Mouse (Mus musculus) MEL (cell line): ENCODE measurements at regions not wholly inside any gene's neighbourhood (a gene's known extent, or its start where the extent isn't known, plus 50 kb on each side); places are given as distances from the start of the nearest gene placed in this dataset.
A peak's percentile ranks its signal among the peaks of the same experiment; 100 is the strongest.

Experiments
- DNase-seq: peaks from one replicate; pipeline ENCODE4 v3.0.0; 2011; ENCODE audit warnings: low read depth, low spot score
- H3K27ac ChIP-seq: 2 replicates; pipeline ENCODE4 v1.5.1; 2012; ENCODE audit warnings: low read depth, mild to moderate bottlenecking, control low read depth, low read length, moderate library complexity; ENCODE audit not compliant: control insufficient read depth
- H3K27me3 ChIP-seq, 2 experiments: fragments of 150-350 bp in 1 of 2; sonication (generic) in 1 of 2; 2 replicates each; pipeline ENCODE4 v1.6.1; 2012; ENCODE audit warnings: low read length in 2 of 2, mild to moderate bottlenecking in 2 of 2, improper control_type of control experiment in 1 of 2, moderate library complexity in 1 of 2; ENCODE audit not compliant: insufficient read depth in 2 of 2, control insufficient read depth in 1 of 2
- H3K36me3 ChIP-seq, 2 experiments: 2 replicates each; pipeline ENCODE4 v1.6.1; 2012 to 2014; ENCODE audit warnings: low read length in 2 of 2, improper control_type of control experiment in 1 of 2, inconsistent platforms in 1 of 2, mild to moderate bottlenecking in 1 of 2; ENCODE audit not compliant: insufficient read depth in 2 of 2, control insufficient read depth in 1 of 2
- H3K4me1 ChIP-seq, 2 experiments: fragments of 150-350 bp in 1 of 2; sonication (generic) in 1 of 2; 2 replicates each; pipeline ENCODE4 v1.6.1; 2012; ENCODE audit warnings: low read length in 2 of 2, improper control_type of control experiment in 1 of 2, mild to moderate bottlenecking in 1 of 2; ENCODE audit not compliant: insufficient read depth in 2 of 2, control insufficient read depth in 1 of 2
- H3K4me3 ChIP-seq, 2 experiments: fragments of 150-350 bp in 1 of 2; sonication (generic) in 1 of 2; 2 replicates each; pipeline ENCODE4 v1.5.1; 2012; ENCODE audit warnings: low read depth in 2 of 2, low read length in 2 of 2, mild to moderate bottlenecking in 2 of 2, moderate library complexity in 2 of 2, control low read depth in 1 of 2, improper control_type of control experiment in 1 of 2; ENCODE audit not compliant: control insufficient read depth in 1 of 2, insufficient read depth in 1 of 2
- H3K79me2 ChIP-seq: 2 replicates; pipeline ENCODE4 v1.6.1; 2012; ENCODE audit warnings: mild to moderate bottlenecking, low read length, moderate library complexity; ENCODE audit not compliant: control insufficient read depth, poor library complexity, insufficient read depth
- H3K9ac ChIP-seq: 2 replicates; pipeline ENCODE4 v1.6.1; 2012; ENCODE audit warnings: low read depth, mild to moderate bottlenecking, control low read depth, low read length, moderate library complexity; ENCODE audit not compliant: control insufficient read depth, poor library complexity, severe bottlenecking
- H3K9me3 ChIP-seq: fragments of 150-350 bp; sonication (generic); replicated peaks from 2 replicates; pipeline ENCODE4 v1.6.1; 2012; ENCODE audit warnings: mild to moderate bottlenecking, low read length, improper control_type of control experiment, moderate library complexity; ENCODE audit not compliant: insufficient read depth
- CHD1 ChIP-seq: IDR thresholded peaks from 2 replicates; pipeline ENCODE4 v1.6.1; 2012; ENCODE audit warnings: low read depth, mild to moderate bottlenecking, inconsistent platforms, low read length, improper control_type of control experiment
- CHD2 ChIP-seq: IDR thresholded peaks from 2 replicates; pipeline ENCODE4 v1.6.1; 2011; ENCODE audit warnings: low read length, improper control_type of control experiment
- CTCF ChIP-seq, 3 experiments: IDR thresholded peaks in 2 of 3; conservative IDR thresholded peaks in 1 of 3; 2 replicates each; pipeline ENCODE4 v1.5.1; 2011 to 2012; ENCODE audit warnings: low read length in 3 of 3, low read depth in 2 of 3, mild to moderate bottlenecking in 2 of 3, improper control_type of control experiment in 1 of 3, inconsistent platforms in 1 of 3, mixed read lengths in 1 of 3, moderate library complexity in 1 of 3; ENCODE audit not compliant: control insufficient read depth in 1 of 3, insufficient read depth in 1 of 3, poor library complexity in 1 of 3, severe bottlenecking in 1 of 3
- E2F4 ChIP-seq: IDR thresholded peaks from 2 replicates; pipeline ENCODE4 v1.6.1; 2011; ENCODE audit warnings: low read depth, low read length, improper control_type of control experiment, borderline replicate concordance
- EP300 ChIP-seq, 2 experiments: IDR thresholded peaks; 2 replicates each; pipeline ENCODE4 v1.6.1; 2011; ENCODE audit warnings: improper control_type of control experiment in 2 of 2, low read length in 2 of 2, low read depth in 1 of 2, mild to moderate bottlenecking in 1 of 2
- GATA1 ChIP-seq: IDR thresholded peaks from 2 replicates; pipeline ENCODE4 v1.6.1; 2011; ENCODE audit warnings: low read depth, low read length, improper control_type of control experiment
- MAZ ChIP-seq: IDR thresholded peaks from 2 replicates; pipeline ENCODE4 v1.6.1; 2012; ENCODE audit warnings: low read depth, mild to moderate bottlenecking, inconsistent platforms, low read length, improper control_type of control experiment
- MXI1 ChIP-seq: IDR thresholded peaks from 2 replicates; pipeline ENCODE4 v1.6.1; 2011; ENCODE audit warnings: mild to moderate bottlenecking, low read depth, low read length, improper control_type of control experiment
- POLR2A ChIP-seq, 2 experiments: IDR thresholded peaks; 2 replicates each; pipeline ENCODE4 v1.6.1; 2011 to 2012; ENCODE audit warnings: low read length in 2 of 2, mild to moderate bottlenecking in 2 of 2, control low read depth in 1 of 2, improper control_type of control experiment in 1 of 2, low read depth in 1 of 2, moderate library complexity in 1 of 2; ENCODE audit not compliant: control insufficient read depth in 1 of 2, insufficient read depth in 1 of 2, poor library complexity in 1 of 2
- POLR2AphosphoS2 ChIP-seq: IDR thresholded peaks from 2 replicates; pipeline ENCODE4 v1.6.1; 2011; ENCODE audit warnings: low read length, improper control_type of control experiment
- POLR2AphosphoS5 ChIP-seq: IDR thresholded peaks from 2 replicates; pipeline ENCODE4 v1.6.1; 2012; ENCODE audit warnings: low read depth, borderline replicate concordance, mild to moderate bottlenecking, inconsistent platforms, low read length, moderate library complexity, mixed read lengths
- RAD21 ChIP-seq: IDR thresholded peaks from 2 replicates; pipeline ENCODE4 v1.6.1; 2011; ENCODE audit warnings: mild to moderate bottlenecking, low read depth, low read length, improper control_type of control experiment
- SMC3 ChIP-seq: IDR thresholded peaks from 2 replicates; pipeline ENCODE4 v1.6.1; 2011; ENCODE audit warnings: low read depth, low read length, improper control_type of control experiment
- ZC3H11A ChIP-seq: IDR thresholded peaks from 2 replicates; pipeline ENCODE4 v1.6.1; 2012; ENCODE audit warnings: low read depth, mild to moderate bottlenecking, inconsistent platforms, low read length, improper control_type of control experiment
- ZKSCAN1 ChIP-seq: IDR thresholded peaks from 2 replicates; pipeline ENCODE4 v1.6.1; 2012; ENCODE audit warnings: low read depth, mild to moderate bottlenecking, inconsistent platforms, low read length, improper control_type of control experiment, moderate library complexity

DNA sequence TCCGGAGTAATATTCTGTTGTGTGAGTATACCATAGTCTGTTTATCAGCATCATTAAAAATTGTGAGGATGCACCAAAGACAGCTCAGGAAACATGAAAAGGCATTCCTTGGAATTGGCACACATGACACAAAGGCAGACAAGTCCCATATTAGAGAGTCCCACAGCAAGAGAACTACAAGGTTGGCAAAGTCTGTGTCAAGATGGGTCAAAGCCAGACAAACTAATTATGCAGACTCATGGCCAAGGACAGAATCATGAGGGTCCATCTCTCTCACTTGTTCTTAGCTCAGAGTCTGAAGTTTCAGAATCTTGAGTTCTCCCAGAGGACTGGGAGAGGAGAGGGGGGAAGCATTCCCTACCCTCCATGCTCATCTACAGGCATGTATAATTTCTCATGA lies 731.1 kb downstream of the Adgrl2 start:
- no peak for TF ChIP-seq CHD1
- no peak for TF ChIP-seq POLR2AphosphoS5
- TF ChIP-seq POLR2AphosphoS2 = no peak
- TF ChIP-seq EP300 (IDR thresholded peaks at IDR 0.05; ENCODE audit: low read depth in 1 of 2, low read length in 2 of 2) = no peak
- TF ChIP-seq CTCF (IDR thresholded peaks at IDR 0.05 in 2 of 3, conservative IDR thresholded peaks at IDR 0.05 in 1 of 3; ENCODE audit: control insufficient read depth in 1 of 3, insufficient read depth in 1 of 3, low read depth in 2 of 3, low read length in 3 of 3, poor library complexity in 1 of 3, severe bottlenecking in 1 of 3) = no peak
- TF ChIP-seq POLR2A (IDR thresholded peaks at IDR 0.05; ENCODE audit: control insufficient read depth in 1 of 2, insufficient read depth in 1 of 2, low read depth in 1 of 2, low read length in 2 of 2, poor library complexity in 1 of 2) = no peak
- no peak for TF ChIP-seq MXI1
- TF ChIP-seq RAD21 = no peak
- TF ChIP-seq MAZ = no peak
- TF ChIP-seq ZKSCAN1 = no peak
- H3K4me3 ChIP-seq = no peak overlapping the region
- DNase-seq = no peak
- H3K9ac ChIP-seq = no peak overlapping the region
- H3K36me3 ChIP-seq = no peaks in the 10 kb centered on the region
- no peak overlapping the region for H3K27ac ChIP-seq
- H3K79me2 ChIP-seq = no peaks in the 10 kb centered on the region
- no peaks in the 10 kb centered on the region for H3K4me1 ChIP-seq
- no peaks in the 10 kb centered on the region for H3K27me3 ChIP-seq
- H3K9me3 ChIP-seq = no peaks in the 10 kb centered on the region

DNA sequence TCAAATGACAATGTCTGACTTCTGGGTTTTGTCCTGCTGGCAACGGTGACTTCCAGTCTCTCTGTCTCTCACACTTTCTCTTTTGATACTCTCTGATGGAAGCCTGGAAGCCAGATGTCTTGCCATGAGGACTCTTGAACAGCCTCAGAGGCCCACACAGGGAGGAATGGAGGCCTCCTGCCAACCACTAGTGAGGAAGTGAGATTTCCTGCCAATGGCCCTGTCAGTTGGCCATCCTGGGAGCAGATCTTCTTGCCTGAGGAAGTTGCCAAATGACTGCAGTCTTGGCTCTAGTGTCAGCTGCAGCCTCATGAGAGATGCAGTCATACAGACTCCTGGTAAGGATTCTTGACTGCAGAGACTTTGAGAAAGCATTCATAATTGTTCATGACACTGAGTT lies 741.7 kb downstream of the Adgrl2 start:
- Histone ChIP-seq H3K79me2 (no peaks in the 10 kb centered on the region), H3K27ac (no peak overlapping the region), H3K36me3 (no peaks in the 10 kb centered on the region), H3K4me1 (no peaks in the 10 kb centered on the region), H3K9ac (no peak overlapping the region), H3K9me3 (no peaks in the 10 kb centered on the region), H3K27me3 (no peaks in the 10 kb centered on the region), H3K4me3 (no peak overlapping the region)
- no peak for DNase-seq
- TF ChIP-seq GATA1 = no peak
- TF ChIP-seq ZKSCAN1 = no peak
- TF ChIP-seq ZC3H11A = no peak
- TF ChIP-seq CHD2 = no peak

DNA sequence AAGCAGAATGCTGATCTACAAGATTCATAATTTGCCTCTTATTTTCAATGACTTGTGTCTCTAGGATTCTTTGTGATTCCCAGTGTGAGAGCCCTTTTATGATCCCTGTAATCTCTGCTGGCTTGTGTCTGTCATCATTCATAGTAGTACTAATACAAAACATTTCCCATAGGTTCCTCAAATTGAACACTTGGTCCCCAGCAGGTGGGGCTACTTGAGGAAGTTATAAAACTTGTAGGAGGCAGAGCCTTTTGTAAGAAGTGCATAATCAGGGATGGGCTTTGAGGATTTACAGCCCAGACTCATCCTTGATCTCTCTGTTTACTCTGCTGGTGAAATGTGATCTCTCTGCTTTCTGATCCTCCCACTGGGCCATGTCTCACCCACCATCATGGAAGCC lies 743.6 kb downstream of the Adgrl2 start:
- Histone ChIP-seq H3K27me3 (no peaks in the 10 kb centered on the region), H3K4me3 (no peak overlapping the region), H3K9ac (no peak overlapping the region), H3K27ac (no peak overlapping the region), H3K9me3 (no peaks in the 10 kb centered on the region), H3K36me3 (no peaks in the 10 kb centered on the region)
- DNase-seq = no peak
- TF ChIP-seq RAD21 (peak; percentile 33), CTCF (IDR thresholded peaks at IDR 0.05 in 2 of 3, conservative IDR thresholded peaks at IDR 0.05 in 1 of 3; ENCODE audit: control insufficient read depth in 1 of 3, insufficient read depth in 1 of 3, low read depth in 2 of 3, low read length in 3 of 3, poor library complexity in 1 of 3, severe bottlenecking in 1 of 3) (peak in 1 of 3 experiments; percentile 27; a peak in 1 of 6 replicates), E2F4 (no peak), ZC3H11A (0 out of 2 replicates have a peak, but pooled peaks have one; percentile 14), SMC3 (peak; percentile 46)
- TF ChIP-seq, all 39 proteins: peak for 4
- no peaks in the 10 kb centered on the region for H3K79me2 ChIP-seq
- no peaks in the 10 kb centered on the region for H3K4me1 ChIP-seq
